Mouse (Mus musculus) kidney, adult 2 months (tissue): ENCODE data around the gene Kctd15. TPM values are rescaled to one million over a fixed set of nuclear protein-coding genes. Genes with fewer than 3 reads are reported as not detected.

Experiments used
- DNase-seq: peaks from one replicate; pipeline ENCODE4 v3.0.0; 2021
- H3K27ac ChIP-seq: fragments of 200-500 bp; 2 replicates; pipeline ENCODE4 v1.5.1; 2012; ENCODE audit warnings: low read depth, low read length, control low read depth, inconsistent platforms; ENCODE audit not compliant: insufficient read depth
- H3K27me3 ChIP-seq: fragments of 200-500 bp; replicated peaks from 2 replicates; pipeline ENCODE4 v1.6.1; 2012; ENCODE audit warnings: mild to moderate bottlenecking, moderate library complexity, low read length, inconsistent platforms; ENCODE audit not compliant: control insufficient read depth, insufficient read depth
- H3K36me3 ChIP-seq: fragments of 200-500 bp; 2 replicates; pipeline ENCODE4 v1.6.1; 2012; ENCODE audit warnings: mild to moderate bottlenecking, moderate library complexity, low read length, inconsistent platforms; ENCODE audit not compliant: control insufficient read depth, insufficient read depth
- H3K4me1 ChIP-seq: fragments of 200-500 bp; 2 replicates; pipeline ENCODE4 v1.6.1; 2011; ENCODE audit warnings: low read length; ENCODE audit not compliant: control insufficient read depth, insufficient read depth
- H3K4me3 ChIP-seq: fragments of 200-500 bp; 2 replicates; pipeline ENCODE4 v1.5.1; 2011; ENCODE audit warnings: mild to moderate bottlenecking, low read depth, low read length, control low read depth; ENCODE audit not compliant: insufficient read depth
- CTCF ChIP-seq: fragments of 200-500 bp; conservative IDR thresholded peaks from 2 replicates; pipeline ENCODE4 v1.5.1; 2011; ENCODE audit warnings: low read depth, mild to moderate bottlenecking, control low read depth, low read length, moderate library complexity, mixed read lengths; ENCODE audit not compliant: insufficient read depth, insufficient read length
- POLR2A ChIP-seq: fragments of 200-500 bp; IDR thresholded peaks from one replicate; pipeline ENCODE4 v1.6.1; 2011; ENCODE audit warnings: low read depth, low read length, control low read depth
- WGBS: fragments of 180-500 bp; shearing (Covaris S2); methylation state at CpG from one replicate; pipeline ENCODE4 v1.1.7; 2018; 5-methylcytosine and 5-hydroxymethylcytosine counted together
- polyA plus RNA-seq: library from polyadenylated mRNA; depleted of rRNA; stranded (reverse); fragments of >200 nt; gene quantifications from 2 replicates; pipeline ENCODE4 v1.2.3, GENCODE M21; 2012; rRNA removed

The Kctd15 gene
- polyA plus RNA-seq, result 18.3 and 19.8 TPM in 2 replicates

DNA sequence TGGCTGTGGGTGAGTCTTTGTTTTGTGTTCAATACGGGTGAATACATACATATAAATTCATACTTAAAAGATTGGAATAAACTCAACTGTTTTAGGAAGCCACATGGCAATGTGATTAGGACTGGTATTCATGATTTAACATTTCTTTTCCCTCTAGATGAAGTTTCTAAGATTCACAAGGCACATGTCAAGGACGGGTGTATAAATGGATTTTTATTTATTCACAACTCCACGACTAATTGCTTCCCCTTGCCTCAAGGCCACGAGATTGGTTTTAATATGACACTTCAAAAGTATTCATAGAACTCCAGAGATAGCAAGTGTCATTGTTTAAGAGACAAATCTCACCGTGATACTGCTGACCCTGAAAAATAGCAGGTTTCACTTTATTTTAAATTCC lies at the start of gene Kctd15:
Gene Kctd15, minus strand, starts transcription at position 101 of the 400 bp plus-strand sequence.
- H3K4me3 ChIP-seq, result peak within 1 kb of the TSS; percentile 93; the same call in 1 of the 2 replicates
- DNase-seq, result no peak
- no peak within 1 kb of the TSS; the same call in 1 of the 2 replicates for H3K27ac ChIP-seq
- WGBS, result 76% methylated on average over 5 of the region's 5 CpGs
- peaks cover 11% of the 10 kb centered on the region for H3K4me1 ChIP-seq
- TF ChIP-seq POLR2A (no peak), CTCF (no peak)
- no peaks in the 10 kb centered on the region for H3K27me3 ChIP-seq
- H3K36me3 ChIP-seq, result no peaks in the 10 kb centered on the region

DNA sequence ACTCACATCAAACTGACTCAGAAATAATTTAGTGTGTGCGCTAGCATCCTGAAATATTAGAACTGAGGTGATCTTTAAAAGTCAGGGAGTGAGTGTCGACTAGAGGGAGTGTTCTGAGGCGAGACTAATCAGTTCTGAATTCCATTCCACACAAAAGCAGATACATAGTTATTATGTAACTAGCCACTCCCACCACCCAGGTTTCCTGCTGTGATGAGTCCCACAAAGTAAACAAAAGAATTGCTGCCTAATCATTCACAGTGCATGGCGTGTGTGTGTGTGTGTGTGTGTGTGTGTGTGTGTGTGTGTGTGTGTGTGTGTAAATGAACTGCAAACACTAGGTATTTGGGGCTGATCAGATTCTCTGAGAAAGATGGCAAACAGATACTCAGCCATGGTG lies 47.9 kb upstream of the Kctd15 start:
- Histone ChIP-seq H3K4me3 (no peak overlapping the region), H3K27me3 (no peaks in the 10 kb centered on the region), H3K4me1 (0 out of 2 replicates have a peak, but pooled peaks cover 4% of the 10 kb centered on the region), H3K27ac (no peak overlapping the region), H3K36me3 (no peaks in the 10 kb centered on the region)
- 31% methylated on average over 4 of the region's 4 CpGs for WGBS
- TF ChIP-seq CTCF (no peak), POLR2A (no peak)
- peak; percentile 62 for DNase-seq

DNA sequence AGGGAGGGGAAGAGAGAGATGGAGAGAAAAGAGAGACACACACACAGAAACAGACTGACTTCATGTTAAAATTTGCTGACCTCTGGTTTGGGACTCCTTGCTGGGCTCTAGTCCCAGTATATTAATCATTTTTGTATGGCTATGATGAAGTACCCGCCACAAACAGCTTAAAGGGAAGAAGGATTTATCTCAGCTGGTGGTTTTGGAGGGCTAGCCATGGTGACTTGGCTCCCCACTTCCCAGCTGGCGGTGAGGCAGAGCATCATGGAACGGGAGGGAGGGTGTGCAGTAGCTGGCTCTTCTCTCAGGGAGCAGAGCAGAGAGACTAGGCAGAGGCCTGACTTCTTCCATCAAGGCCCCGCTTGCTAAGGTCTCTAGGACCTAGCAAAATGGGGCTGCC lies 46.9 kb upstream of the Kctd15 start:
- Histone ChIP-seq H3K27me3 (no peaks in the 10 kb centered on the region), H3K27ac (no peak overlapping the region), H3K4me3 (no peak overlapping the region), H3K4me1 (0 out of 2 replicates have a peak, but pooled peaks cover 4% of the 10 kb centered on the region), H3K36me3 (no peaks in the 10 kb centered on the region)
- DNase-seq, result no peak
- 72% methylated on average over 4 of the region's 4 CpGs for WGBS
- TF ChIP-seq POLR2A (no peak), CTCF (no peak)

DNA sequence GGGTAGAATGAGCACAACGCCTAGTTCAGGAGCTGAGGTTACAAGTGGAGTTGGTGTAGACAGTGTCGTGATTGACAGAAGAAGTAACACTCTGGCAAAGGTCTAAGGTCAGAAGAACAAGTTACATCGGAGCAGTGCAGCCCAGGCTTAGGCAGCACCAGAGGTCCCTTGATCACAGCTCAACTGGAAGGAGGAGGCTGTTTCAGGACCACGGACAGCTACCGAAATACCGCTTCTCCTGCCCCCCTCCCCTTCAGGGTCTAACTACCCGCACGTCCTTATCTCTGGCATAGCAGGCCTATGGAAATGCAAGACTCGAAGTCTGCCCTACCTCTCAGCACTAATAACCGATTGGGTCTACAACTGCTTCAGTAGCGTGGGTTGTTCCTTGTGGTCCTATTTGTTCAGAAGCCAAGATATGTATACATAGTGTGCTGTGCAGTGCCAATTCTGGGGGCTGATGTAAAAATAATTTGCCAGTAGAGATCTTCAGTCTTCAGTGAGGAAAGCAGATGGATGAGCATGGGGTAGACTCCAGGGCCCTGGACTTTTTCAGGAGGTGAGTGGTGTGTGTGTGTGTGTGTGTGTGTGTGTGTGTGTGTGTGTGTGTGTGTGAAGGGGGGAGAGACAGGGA lies 46.3 kb upstream of the Kctd15 start:
- no peak for TF ChIP-seq POLR2A
- Histone ChIP-seq H3K4me3 (no peak overlapping the region), H3K27me3 (no peaks in the 10 kb centered on the region), H3K27ac (no peak overlapping the region), H3K36me3 (no peaks in the 10 kb centered on the region), H3K4me1 (0 out of 2 replicates have a peak, but pooled peaks cover 4% of the 10 kb centered on the region)
- DNase-seq, result no peak
- 25% methylated on average over 11 of the region's 11 CpGs for WGBS

DNA sequence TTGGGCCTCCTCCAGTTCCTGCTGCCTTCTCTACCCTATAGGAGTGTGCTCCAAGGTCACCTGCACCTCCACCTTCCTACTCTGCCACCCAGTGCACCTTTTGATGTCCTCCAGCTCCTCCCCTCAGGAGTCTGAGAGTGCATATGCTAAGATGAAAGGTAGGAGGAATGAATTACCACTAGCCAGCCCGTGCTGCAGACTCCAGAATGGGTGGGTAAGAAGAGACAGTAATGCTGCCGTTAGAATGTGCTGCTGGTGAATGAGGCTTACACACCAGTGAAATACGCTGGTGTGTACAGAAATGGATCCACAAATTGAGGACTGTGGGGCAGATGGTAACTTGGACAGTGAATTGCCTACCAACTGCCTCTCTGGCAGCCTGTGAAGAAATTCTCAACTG lies 43.4 kb upstream of the Kctd15 start:
- no peaks in the 10 kb centered on the region for H3K36me3 ChIP-seq
- no peaks in the 10 kb centered on the region for H3K27me3 ChIP-seq
- TF ChIP-seq POLR2A (no peak), CTCF (no peak)
- no peak for DNase-seq
- H3K27ac ChIP-seq, result no peak overlapping the region
- no peak overlapping the region for H3K4me3 ChIP-seq
- 0 out of 2 replicates have a peak, but pooled peaks cover 4% of the 10 kb centered on the region for H3K4me1 ChIP-seq
- WGBS, result 74% methylated on average over 3 of the region's 3 CpGs

DNA sequence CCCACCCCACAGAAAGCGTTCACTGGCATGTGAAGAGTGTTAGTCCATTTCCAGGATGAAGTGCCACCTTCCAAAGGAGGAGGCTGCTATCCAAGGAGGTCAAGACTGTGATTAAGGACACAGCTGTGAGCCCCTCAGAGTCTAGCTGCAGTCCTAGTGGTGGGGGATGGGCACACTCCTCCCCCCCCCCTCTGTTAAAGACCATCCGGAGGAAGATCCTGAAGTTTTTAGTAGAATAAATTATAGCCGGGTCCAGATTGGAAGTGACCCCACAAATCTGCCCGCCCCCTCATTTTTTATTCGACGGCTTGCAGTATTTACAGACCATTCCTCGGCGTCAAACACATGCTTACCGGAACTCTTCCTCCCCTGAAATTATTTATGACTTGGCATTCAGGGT lies 41.7 kb upstream of the Kctd15 start:
- Histone ChIP-seq H3K4me3 (no peak overlapping the region), H3K27ac (no peak overlapping the region), H3K27me3 (no peaks in the 10 kb centered on the region), H3K4me1 (no peaks in the 10 kb centered on the region), H3K36me3 (no peaks in the 10 kb centered on the region)
- WGBS, result 41% methylated on average over 9 of the region's 9 CpGs
- no peak for TF ChIP-seq POLR2A
- no peak for TF ChIP-seq CTCF
- DNase-seq, result no peak

DNA sequence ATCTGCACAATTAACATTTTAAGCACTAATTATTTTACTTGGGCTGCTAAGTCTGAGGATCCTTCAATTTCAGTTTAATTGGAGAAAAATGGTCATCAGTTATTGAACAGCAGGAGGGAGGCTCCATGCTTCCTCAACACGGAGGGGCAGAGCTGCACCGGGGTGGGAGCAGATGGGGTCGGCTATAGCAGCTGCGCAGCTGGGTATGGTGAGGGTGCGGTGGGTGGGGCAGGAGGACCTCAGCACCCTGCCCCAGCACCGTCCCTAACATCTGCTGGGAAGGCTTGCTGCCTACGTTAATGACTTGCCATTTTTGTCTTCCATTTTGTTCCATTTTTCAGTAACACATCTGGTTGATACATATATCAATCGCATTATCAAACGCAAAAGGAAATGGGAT lies 39.6 kb upstream of the Kctd15 start:
- no peaks in the 10 kb centered on the region for H3K36me3 ChIP-seq
- DNase-seq, result no peak
- no peak overlapping the region for H3K27ac ChIP-seq
- TF ChIP-seq CTCF (no peak), POLR2A (no peak)
- H3K27me3 ChIP-seq, result no peaks in the 10 kb centered on the region
- no peaks in the 10 kb centered on the region for H3K4me1 ChIP-seq
- no peak overlapping the region for H3K4me3 ChIP-seq
- WGBS, result 83% methylated on average over 9 of the region's 9 CpGs

DNA sequence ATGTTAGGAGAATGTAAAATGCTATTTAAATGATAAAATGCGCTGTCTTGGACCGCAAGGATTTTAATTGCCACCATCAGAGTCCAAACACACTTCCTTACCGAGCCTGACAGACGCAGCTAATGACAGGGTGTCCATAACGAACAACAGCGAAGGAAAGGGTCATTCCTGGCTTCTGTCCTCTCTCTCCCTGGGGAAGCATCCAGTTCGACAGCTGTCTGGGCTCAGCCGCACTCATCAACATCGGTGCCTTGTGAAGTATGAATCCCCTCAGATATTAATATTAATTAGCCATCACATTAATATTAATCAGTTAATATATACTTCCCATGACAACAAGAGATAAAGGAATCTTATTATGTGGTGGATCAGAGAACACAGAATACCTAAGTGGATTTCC lies 38.4 kb upstream of the Kctd15 start:
- WGBS, result 79% methylated on average over 9 of the region's 9 CpGs
- no peaks in the 10 kb centered on the region for H3K36me3 ChIP-seq
- TF ChIP-seq POLR2A, result no peak
- H3K27me3 ChIP-seq, result no peaks in the 10 kb centered on the region
- no peak for DNase-seq
- H3K27ac ChIP-seq, result no peak overlapping the region
- H3K4me1 ChIP-seq, result no peaks in the 10 kb centered on the region
- no peak overlapping the region for H3K4me3 ChIP-seq
